In the genomic region with DNA sequence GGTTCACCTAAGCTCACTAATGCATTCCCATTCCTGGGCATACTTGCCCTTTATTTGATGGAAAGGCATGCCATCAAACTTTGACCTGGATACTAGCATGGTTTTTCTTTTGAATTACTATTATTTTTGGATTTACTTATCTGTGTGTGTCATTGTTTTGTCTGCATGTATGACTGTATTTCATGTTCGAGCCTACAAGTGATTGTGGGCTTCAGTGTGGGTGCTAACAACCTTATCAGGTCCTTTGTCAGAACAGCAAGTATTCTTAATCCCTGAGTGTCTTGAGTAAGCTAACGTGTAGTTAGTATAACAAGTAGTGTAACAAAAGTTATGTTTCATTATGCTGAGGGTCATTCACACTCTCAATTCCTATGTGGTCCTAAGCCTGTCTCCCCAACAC, we compare ENCODE assay signal across 9 mouse cellular contexts. TPM values are rescaled to one million over a fixed set of nuclear protein-coding genes. Genes with fewer than 3 reads are reported as not detected.
DNase-seq lines count a peak whose midpoint lies in the region; ATAC-seq and TF ChIP-seq lines count a peak whose summit lies in the region.
"Had no signal": no experiment of that assay in that cellular context is flagged by ENCODE, and none has a peak within 500 bp of the region (broad histone marks: within the 10 kb centered on the region; RNA-seq: fewer than 3 reads in every experiment).

No protein-coding gene starts in this region.

- 35% methylated on average over 2 of the region's 2 CpGs for WGBS in spleen, adult 2 months
- 33% methylated on average over 2 of the region's 2 CpGs for WGBS in limb, embryonic 14.5 days
- WGBS in stomach, embryonic 15.5 days, result 30% methylated on average over 2 of the region's 2 CpGs

- peak overlapping the region; percentile 70 for H3K4me3 ChIP-seq in erythroblast, embryonic 14.5 days (replicated peaks)
- peak overlapping the region; percentile 78 for H3K4me3 ChIP-seq in spleen, adult 2 months (ENCODE audit: extremely low read depth, insufficient read depth, insufficient read length)
- H3K4me3 ChIP-seq in limb, embryonic 14.5 days (replicated peaks; ENCODE audit: low read length), result peak overlapping the region; percentile 95
- peak overlapping the region; percentile 88 for H3K4me3 ChIP-seq in stomach, embryonic 15.5 days (replicated peaks)

- H3K4me2 ChIP-seq in limb, embryonic 14.5 days (replicated peaks; ENCODE audit: low read depth, low read length, severe bottlenecking), result peak overlapping the region; percentile 56
- H3K4me2 ChIP-seq in stomach, embryonic 15.5 days, result peak overlapping the region; percentile 59

- ATAC-seq in erythroblast, adult 5-6 weeks (replicated peaks; ENCODE audit: low FRiP score, poor library complexity, severe bottlenecking), result no peak
- ATAC-seq in limb, embryonic 14.5 days (ENCODE audit: low FRiP score, low read depth), result no peak
- no peak for ATAC-seq in stomach, embryonic 15.5 days (ENCODE audit: insufficient read depth, low FRiP score, low read depth)

- peak overlapping the region; percentile 94 for H3K9ac ChIP-seq in limb, embryonic 14.5 days (ENCODE audit: low read depth, low read length, severe bottlenecking)
- H3K9ac ChIP-seq in stomach, embryonic 15.5 days, result peak overlapping the region; percentile 45; the same call in 1 of the 2 replicates

- peaks cover 44% of the 10 kb centered on the region for H3K36me3 ChIP-seq in erythroblast, embryonic 14.5 days (ENCODE audit: control insufficient read depth)
- peaks cover 1% of the 10 kb centered on the region; the same call in 1 of the 2 replicates for H3K36me3 ChIP-seq in spleen, adult 2 months (ENCODE audit: control insufficient read depth, insufficient read depth, low read length)
- H3K36me3 ChIP-seq in limb, embryonic 14.5 days (ENCODE audit: control insufficient read depth, insufficient read depth, low read length), result peaks cover 31% of the 10 kb centered on the region
- H3K36me3 ChIP-seq in stomach, embryonic 15.5 days, result 0 out of 2 replicates have a peak, but pooled peaks cover under 1% of the 10 kb centered on the region

- no peaks in the 10 kb centered on the region for H3K9me3 ChIP-seq in erythroblast, embryonic 14.5 days (ENCODE audit: control insufficient read depth, low read length)
- no peaks in the 10 kb centered on the region for H3K9me3 ChIP-seq in limb, embryonic 14.5 days (ENCODE audit: control insufficient read depth, low read length)
- H3K9me3 ChIP-seq in stomach, embryonic 15.5 days, result no peaks in the 10 kb centered on the region

- no peak for TF ChIP-seq POLR2A in spleen, adult 2 months (IDR thresholded peaks at IDR 0.05; ENCODE audit: low read depth, low read length)
- TF ChIP-seq POLR2A in limb, embryonic 14.5 days (IDR thresholded peaks at IDR 0.05; ENCODE audit: borderline replicate concordance, extremely low read depth, insufficient read depth, insufficient read length), result no peak

- no peak for DNase-seq in spleen, adult 2 months (ENCODE audit: low read depth in 1 of 2, low spot score in 2 of 2)
- no peak for DNase-seq in spleen, postnatal 14 days (ENCODE audit: low spot score in 2 of 2)
- DNase-seq in limb, embryonic 14.5 days (ENCODE audit: low spot score), result no peak
- no peak for DNase-seq in layer of hippocampus, adult 11-12 months (ENCODE audit: low spot score)
- DNase-seq in urinary bladder, adult 18-20 months (ENCODE audit: low spot score in 2 of 2), result no peak

- H3K27ac ChIP-seq in spleen, adult 2 months (ENCODE audit: insufficient read depth, low read length), result no peak overlapping the region
- 0 out of 2 replicates have a peak overlapping the region, but pooled peaks have one; percentile 14 for H3K27ac ChIP-seq in limb, embryonic 14.5 days (replicated peaks; ENCODE audit: low read depth, low read length)
- H3K27ac ChIP-seq in stomach, embryonic 15.5 days, result no peak overlapping the region

- no peaks in the 10 kb centered on the region for H3K27me3 ChIP-seq in erythroblast, embryonic 14.5 days (ENCODE audit: control insufficient read depth)
- no peaks in the 10 kb centered on the region for H3K27me3 ChIP-seq in spleen, adult 2 months (ENCODE audit: control insufficient read depth, insufficient read depth, low read length)
- H3K27me3 ChIP-seq in limb, embryonic 14.5 days (ENCODE audit: control insufficient read depth, insufficient read depth, low read length), result no peaks in the 10 kb centered on the region
- H3K27me3 ChIP-seq in stomach, embryonic 15.5 days (replicated peaks), result no peaks in the 10 kb centered on the region

- no peak for TF ChIP-seq CTCF in spleen, adult 2 months (IDR thresholded peaks at IDR 0.05; ENCODE audit: extremely low read depth, insufficient read depth, insufficient read length, insufficient replicate concordance)

- peaks cover 60% of the 10 kb centered on the region for H3K4me1 ChIP-seq in erythroblast, embryonic 14.5 days (ENCODE audit: control insufficient read depth)
- H3K4me1 ChIP-seq in spleen, adult 2 months (ENCODE audit: control insufficient read depth, insufficient read depth, insufficient read length), result peaks cover 12% of the 10 kb centered on the region
- H3K4me1 ChIP-seq in limb, embryonic 14.5 days (ENCODE audit: control insufficient read depth, insufficient read depth, low read length), result peaks cover 26% of the 10 kb centered on the region
- H3K4me1 ChIP-seq in stomach, embryonic 15.5 days, result peaks cover 24% of the 10 kb centered on the region

RNA-seq across cellular contexts. Expression of a gene that starts 0.9 kb away (rescaled TPM):
- 3.3 and 4.7 TPM in 2 replicates for polyA plus RNA-seq in erythroblast, embryonic 14.5 days (2012)
- 28.8 and 35.5 TPM in 2 replicates for total RNA-seq in erythroblast, adult 5-6 weeks (2015; ENCODE audit: low replicate concordance)
- total RNA-seq in erythroblast, adult 5-6 weeks (2017; ENCODE audit: low replicate concordance), result 22.1 and 29.7 TPM in 2 replicates
- polyA plus RNA-seq in spleen, adult 2 months (2012; rRNA removed), result 30.4 and 34.0 TPM in 2 replicates
- polyA plus RNA-seq in limb, embryonic 14.5 days (2012; rRNA removed), result 81.0 and 89.9 TPM in 2 replicates
- polyA plus RNA-seq in limb, embryonic 14.5 days (2014; fragmentation: Nextera tagmentation; extraction: Ambion mirVana), result 113 and 126 TPM in 2 replicates
- polyA plus RNA-seq in stomach, embryonic 15.5 days (2015; fragmentation: Nextera tagmentation; extraction: Ambion mirVana), result 97.0 and 100 TPM in 2 replicates

RNA-seq across cellular contexts. Expression of a gene that starts 21.4 kb away (rescaled TPM):
- 0.10 TPM in 1 of 2 replicates, not detected in the other for polyA plus RNA-seq in erythroblast, embryonic 14.5 days (2012)
- total RNA-seq in erythroblast, adult 5-6 weeks (2015; ENCODE audit: low replicate concordance), result not detected in 2 replicates
- total RNA-seq in erythroblast, adult 5-6 weeks (2017; ENCODE audit: low replicate concordance), result 0.42 TPM in 1 of 2 replicates, not detected in the other
- polyA plus RNA-seq in spleen, adult 2 months (2012; rRNA removed), result 0.83 and 1.1 TPM in 2 replicates
- 3.7 and 4.8 TPM in 2 replicates for polyA plus RNA-seq in limb, embryonic 14.5 days (2012; rRNA removed)
- polyA plus RNA-seq in limb, embryonic 14.5 days (2014; fragmentation: Nextera tagmentation; extraction: Ambion mirVana), result 5.7 and 6.2 TPM in 2 replicates
- polyA plus RNA-seq in stomach, embryonic 15.5 days (2015; fragmentation: Nextera tagmentation; extraction: Ambion mirVana), result 6.1 and 7.0 TPM in 2 replicates

RNA-seq across cellular contexts. Expression of a gene that starts 27.7 kb away (rescaled TPM):
- 0.01 and 0.05 TPM in 2 replicates for polyA plus RNA-seq in erythroblast, embryonic 14.5 days (2012)
- not detected in 2 replicates for total RNA-seq in erythroblast, adult 5-6 weeks (2015; ENCODE audit: low replicate concordance)
- total RNA-seq in erythroblast, adult 5-6 weeks (2017; ENCODE audit: low replicate concordance), result 0.09 TPM in 1 of 2 replicates, not detected in the other
- polyA plus RNA-seq in spleen, adult 2 months (2012; rRNA removed), result 0.46 and 0.83 TPM in 2 replicates
- polyA plus RNA-seq in limb, embryonic 14.5 days (2012; rRNA removed), result 2.1 and 2.5 TPM in 2 replicates
- polyA plus RNA-seq in limb, embryonic 14.5 days (2014; fragmentation: Nextera tagmentation; extraction: Ambion mirVana), result 3.3 TPM in 2 replicates
- polyA plus RNA-seq in stomach, embryonic 15.5 days (2015; fragmentation: Nextera tagmentation; extraction: Ambion mirVana), result 3.8 and 4.7 TPM in 2 replicates
- total RNA-seq: megakaryocyte progenitor cell, adult 5-6 weeks had no signal

RNA-seq across cellular contexts. Expression of a gene that starts 37.9 kb away (rescaled TPM):
- polyA plus RNA-seq in erythroblast, embryonic 14.5 days (2012), result 0.01 TPM in 1 of 2 replicates, not detected in the other
- 1.9 and 2.3 TPM in 2 replicates for total RNA-seq in erythroblast, adult 5-6 weeks (2015; ENCODE audit: low replicate concordance)
- total RNA-seq in erythroblast, adult 5-6 weeks (2017; ENCODE audit: low replicate concordance), result 1.1 and 2.1 TPM in 2 replicates
- polyA plus RNA-seq in spleen, adult 2 months (2012; rRNA removed), result 77.9 and 81.1 TPM in 2 replicates
- polyA plus RNA-seq in limb, embryonic 14.5 days (2012; rRNA removed), result 0.50 and 0.63 TPM in 2 replicates
- polyA plus RNA-seq in limb, embryonic 14.5 days (2014; fragmentation: Nextera tagmentation; extraction: Ambion mirVana), result 0.29 and 0.36 TPM in 2 replicates
- 0.33 and 0.41 TPM in 2 replicates for polyA plus RNA-seq in stomach, embryonic 15.5 days (2015; fragmentation: Nextera tagmentation; extraction: Ambion mirVana)
